Mouse (Mus musculus): ENCODE data around the gene Ralgps1. TPM values are rescaled to one million over a fixed set of nuclear protein-coding genes. Genes with fewer than 3 reads are reported as not detected.

The Ralgps1 gene
- polyA plus RNA-seq, 1 experiment from 2014 or later: 5.2 TPM

GRCm38 (mm10) chr2:33232782-33233570, 138.3 kb downstream of the Ralgps1 start:
- Histone ChIP-seq H3K4me3 (ENCODE audit: low read length) (no peak overlapping the region), H3K27me3 (ENCODE audit: control insufficient read depth, insufficient read depth, low read depth, low read length) (no peaks in the 10 kb centered on the region), H3K4me2 (ENCODE audit: low read depth, low read length) (no peak overlapping the region), H3K27ac (ENCODE audit: low read length) (no peak overlapping the region), H3K36me3 (ENCODE audit: control insufficient read depth, insufficient read depth, low read length) (0 out of 2 replicates have a peak, but pooled peaks cover 5% of the 10 kb centered on the region), H3K9me3 (ENCODE audit: control insufficient read depth, low read length) (no peaks in the 10 kb centered on the region), H3K4me1 (replicated peaks; ENCODE audit: control insufficient read depth, insufficient read depth, low read length) (peaks cover 12% of the 10 kb centered on the region), H3K9ac (ENCODE audit: low read length) (no peak overlapping the region)
- 69% methylated on average over 6 of the region's 6 CpGs for WGBS
- no peak for ATAC-seq (ENCODE audit: low read depth)

GRCm38 (mm10) chr2:33231788-33232187, 139.5 kb downstream of the Ralgps1 start:
- Histone ChIP-seq H3K4me2 (ENCODE audit: low read depth, low read length) (no peak overlapping the region), H3K27me3 (ENCODE audit: control insufficient read depth, insufficient read depth, low read depth, low read length) (no peaks in the 10 kb centered on the region), H3K36me3 (ENCODE audit: control insufficient read depth, insufficient read depth, low read length) (0 out of 2 replicates have a peak, but pooled peaks cover 4% of the 10 kb centered on the region), H3K9ac (ENCODE audit: low read length) (no peak overlapping the region), H3K4me1 (replicated peaks; ENCODE audit: control insufficient read depth, insufficient read depth, low read length) (peaks cover 12% of the 10 kb centered on the region), H3K27ac (ENCODE audit: low read length) (peak overlapping the region; percentile 44), H3K4me3 (ENCODE audit: low read length) (no peak overlapping the region), H3K9me3 (ENCODE audit: control insufficient read depth, low read length) (no peaks in the 10 kb centered on the region)
- 65% methylated on average over 2 of the region's 2 CpGs for WGBS
- no peak for ATAC-seq (ENCODE audit: low read depth)

GRCm38 (mm10) chr2:33230701-33231100, 140.6 kb downstream of the Ralgps1 start:
- Histone ChIP-seq H3K27ac (ENCODE audit: low read length) (no peak overlapping the region), H3K9me3 (ENCODE audit: control insufficient read depth, low read length) (no peaks in the 10 kb centered on the region), H3K36me3 (ENCODE audit: control insufficient read depth, insufficient read depth, low read length) (0 out of 2 replicates have a peak, but pooled peaks cover 3% of the 10 kb centered on the region), H3K4me3 (ENCODE audit: low read length) (no peak overlapping the region), H3K4me1 (replicated peaks; ENCODE audit: control insufficient read depth, insufficient read depth, low read length) (peaks cover 8% of the 10 kb centered on the region), H3K4me2 (ENCODE audit: low read depth, low read length) (no peak overlapping the region), H3K9ac (ENCODE audit: low read length) (no peak overlapping the region), H3K27me3 (ENCODE audit: control insufficient read depth, insufficient read depth, low read depth, low read length) (no peaks in the 10 kb centered on the region)
- 45% methylated on average over 10 of the region's 10 CpGs for WGBS
- no peak for ATAC-seq (ENCODE audit: low read depth)

- 87% methylated on average over 15 of the region's 15 CpGs for WGBS
- Histone ChIP-seq H3K36me3 (ENCODE audit: control insufficient read depth, insufficient read depth, low read length) (0 out of 2 replicates have a peak, but pooled peaks cover 3% of the 10 kb centered on the region), H3K27ac (ENCODE audit: low read length) (no peak overlapping the region), H3K4me1 (replicated peaks; ENCODE audit: control insufficient read depth, insufficient read depth, low read length) (peaks cover 3% of the 10 kb centered on the region; the same call in 1 of the 2 replicates), H3K4me2 (ENCODE audit: low read depth, low read length) (no peak overlapping the region), H3K27me3 (ENCODE audit: control insufficient read depth, insufficient read depth, low read depth, low read length) (no peaks in the 10 kb centered on the region), H3K4me3 (ENCODE audit: low read length) (no peak overlapping the region), H3K9me3 (ENCODE audit: control insufficient read depth, low read length) (no peaks in the 10 kb centered on the region), H3K9ac (ENCODE audit: low read length) (no peak overlapping the region)
- no peak for ATAC-seq (ENCODE audit: low read depth)
Measured at GRCm38 (mm10) chr2:33228551-33228950, 142.7 kb downstream of the Ralgps1 start.

GRCm38 (mm10) chr2:33228077-33228476, 143.2 kb downstream of the Ralgps1 start:
- Histone ChIP-seq H3K27me3 (ENCODE audit: control insufficient read depth, insufficient read depth, low read depth, low read length) (no peaks in the 10 kb centered on the region), H3K27ac (ENCODE audit: low read length) (no peak overlapping the region), H3K36me3 (ENCODE audit: control insufficient read depth, insufficient read depth, low read length) (0 out of 2 replicates have a peak, but pooled peaks cover 3% of the 10 kb centered on the region), H3K4me2 (ENCODE audit: low read depth, low read length) (no peak overlapping the region), H3K4me3 (ENCODE audit: low read length) (no peak overlapping the region), H3K4me1 (replicated peaks; ENCODE audit: control insufficient read depth, insufficient read depth, low read length) (peaks cover 5% of the 10 kb centered on the region; the same call in 1 of the 2 replicates), H3K9ac (ENCODE audit: low read length) (no peak overlapping the region), H3K9me3 (ENCODE audit: control insufficient read depth, low read length) (no peaks in the 10 kb centered on the region)
- 90% methylated on average over 11 of the region's 11 CpGs for WGBS
- no peak for ATAC-seq (ENCODE audit: low read depth)

- Histone ChIP-seq H3K4me2 (ENCODE audit: low read depth, low read length) (no peak overlapping the region), H3K9ac (ENCODE audit: low read length) (no peak overlapping the region), H3K36me3 (ENCODE audit: control insufficient read depth, insufficient read depth, low read length) (0 out of 2 replicates have a peak, but pooled peaks cover 3% of the 10 kb centered on the region), H3K4me3 (ENCODE audit: low read length) (no peak overlapping the region), H3K9me3 (ENCODE audit: control insufficient read depth, low read length) (no peaks in the 10 kb centered on the region), H3K4me1 (replicated peaks; ENCODE audit: control insufficient read depth, insufficient read depth, low read length) (peaks cover 3% of the 10 kb centered on the region; the same call in 1 of the 2 replicates), H3K27me3 (ENCODE audit: control insufficient read depth, insufficient read depth, low read depth, low read length) (no peaks in the 10 kb centered on the region), H3K27ac (ENCODE audit: low read length) (no peak overlapping the region)
- ATAC-seq (ENCODE audit: low read depth): no peak
- WGBS: 87% methylated on average over 7 of the region's 7 CpGs
Measured at GRCm38 (mm10) chr2:33225921-33226320, 145.4 kb downstream of the Ralgps1 start.

- H3K27ac ChIP-seq (ENCODE audit: low read length): 0 out of 2 replicates have a peak overlapping the region, but pooled peaks have one; percentile 12
- H3K4me3 ChIP-seq (ENCODE audit: low read length): no peak overlapping the region
- 0 out of 2 replicates have a peak, but pooled peaks cover 3% of the 10 kb centered on the region for H3K36me3 ChIP-seq (ENCODE audit: control insufficient read depth, insufficient read depth, low read length)
- no peaks in the 10 kb centered on the region for H3K9me3 ChIP-seq (ENCODE audit: control insufficient read depth, low read length)
- H3K4me1 ChIP-seq (replicated peaks; ENCODE audit: control insufficient read depth, insufficient read depth, low read length): peaks cover 18% of the 10 kb centered on the region
- no peak overlapping the region for H3K4me2 ChIP-seq (ENCODE audit: low read depth, low read length)
- ATAC-seq (ENCODE audit: low read depth): no peak
- no peak overlapping the region for H3K9ac ChIP-seq (ENCODE audit: low read length)
- H3K27me3 ChIP-seq (ENCODE audit: control insufficient read depth, insufficient read depth, low read depth, low read length): no peaks in the 10 kb centered on the region
- WGBS: 62% methylated on average over 10 of the region's 10 CpGs
Measured at GRCm38 (mm10) chr2:33223656-33224358, 147.5 kb downstream of the Ralgps1 start.

- no peak overlapping the region for H3K27ac ChIP-seq (ENCODE audit: low read length)
- no peaks in the 10 kb centered on the region for H3K27me3 ChIP-seq (ENCODE audit: control insufficient read depth, insufficient read depth, low read depth, low read length)
- H3K4me2 ChIP-seq (ENCODE audit: low read depth, low read length): no peak overlapping the region
- H3K36me3 ChIP-seq (ENCODE audit: control insufficient read depth, insufficient read depth, low read length): no peaks in the 10 kb centered on the region
- H3K4me3 ChIP-seq (ENCODE audit: low read length): no peak overlapping the region
- WGBS: 80% methylated on average over 6 of the region's 6 CpGs
- H3K9ac ChIP-seq (ENCODE audit: low read length): no peak overlapping the region
- ATAC-seq (ENCODE audit: low read depth): no peak
- no peaks in the 10 kb centered on the region for H3K9me3 ChIP-seq (ENCODE audit: control insufficient read depth, low read length)
- peaks cover 18% of the 10 kb centered on the region for H3K4me1 ChIP-seq (replicated peaks; ENCODE audit: control insufficient read depth, insufficient read depth, low read length)
Measured at GRCm38 (mm10) chr2:33222480-33222879, 148.8 kb downstream of the Ralgps1 start.

- 72% methylated on average over 11 of the region's 11 CpGs for WGBS
- H3K27ac ChIP-seq (ENCODE audit: low read length): no peak overlapping the region
Measured at GRCm38 (mm10) chr2:33221339-33221900, 149.9 kb downstream of the Ralgps1 start.

More at GRCm38 (mm10) chr2:33221339-33221900, 149.9 kb downstream of the Ralgps1 start:
- Histone ChIP-seq H3K9me3 (ENCODE audit: control insufficient read depth, low read length) (no peaks in the 10 kb centered on the region), H3K9ac (ENCODE audit: low read length) (no peak overlapping the region), H3K4me1 (replicated peaks; ENCODE audit: control insufficient read depth, insufficient read depth, low read length) (peaks cover 27% of the 10 kb centered on the region), H3K4me3 (ENCODE audit: low read length) (no peak overlapping the region), H3K36me3 (ENCODE audit: control insufficient read depth, insufficient read depth, low read length) (no peaks in the 10 kb centered on the region), H3K4me2 (ENCODE audit: low read depth, low read length) (no peak overlapping the region), H3K27me3 (ENCODE audit: control insufficient read depth, insufficient read depth, low read depth, low read length) (no peaks in the 10 kb centered on the region)
- no peak for ATAC-seq (ENCODE audit: low read depth)
